Comparison of ENCODE assay signal across 29 mouse cellular contexts in genomic region chr19:10815871-10816270, GRCm38 (mm10). TPM values are rescaled to one million over a fixed set of nuclear protein-coding genes. Genes with fewer than 3 reads are reported as not detected.
DNase-seq lines count a peak whose midpoint lies in the region; ATAC-seq lines count a peak whose summit lies in the region.
"Had no signal": no experiment of that assay in that cellular context is flagged by ENCODE, and none has a peak within 500 bp of the region (broad histone marks: within the 10 kb centered on the region; RNA-seq: fewer than 3 reads in every experiment).

No protein-coding gene starts in this region.

- H3K4me1 ChIP-seq in heart, embryonic 10.5 days, result peaks cover 8% of the 10 kb centered on the region
- H3K4me1 ChIP-seq: hindbrain, embryonic 12.5 days; hindbrain, embryonic 15.5 days had no signal

- H3K4me3 ChIP-seq in heart, embryonic 10.5 days, result no peak overlapping the region
- H3K4me3 ChIP-seq: embryonic facial prominence, embryonic 10.5 days; embryonic facial prominence, embryonic 13.5 days; forebrain, embryonic 10.5 days; heart, adult 2 months; hindbrain, embryonic 12.5 days; hindbrain, embryonic 15.5 days had no signal

- H3K9me3 ChIP-seq in heart, embryonic 10.5 days, result no peaks in the 10 kb centered on the region
- H3K9me3 ChIP-seq: embryonic facial prominence, embryonic 10.5 days; embryonic facial prominence, embryonic 13.5 days; forebrain, embryonic 10.5 days; hindbrain, embryonic 12.5 days; hindbrain, embryonic 15.5 days had no signal

- intact Hi-C loops in gastrocnemius, postnatal 36 days (cut with DNase I), result no loop called here

- H3K27me3 ChIP-seq in heart, embryonic 10.5 days (ENCODE audit: insufficient read depth, poor library complexity, severe bottlenecking), result no peaks in the 10 kb centered on the region
- H3K27me3 ChIP-seq: embryonic facial prominence, embryonic 13.5 days; hindbrain, embryonic 12.5 days; hindbrain, embryonic 15.5 days had no signal

- H3K36me3 ChIP-seq in heart, embryonic 10.5 days, result no peaks in the 10 kb centered on the region
- H3K36me3 ChIP-seq: embryonic facial prominence, embryonic 10.5 days; embryonic facial prominence, embryonic 13.5 days; forebrain, embryonic 10.5 days; hindbrain, embryonic 12.5 days; hindbrain, embryonic 15.5 days had no signal

- peak; percentile 82 for DNase-seq in CD4-positive helper T cell, adult 2 months (ENCODE audit: low read depth, low spot score)
- DNase-seq in T-cell, adult 2 months (ENCODE audit: low spot score), result peak; percentile 46
- no peak for DNase-seq in gastrocnemius, postnatal 36 days
- DNase-seq in heart, embryonic 10.5 days (ENCODE audit: low spot score), result no peak
- DNase-seq in urinary bladder, postnatal 25 days (ENCODE audit: low spot score), result no peak
- DNase-seq: adrenal gland, adult 2 months; adrenal gland, postnatal 14 days; cerebellum, adult 11-12 months; cerebellum, adult 8-10 months; cerebellum, postnatal 10 days; cerebellum, postnatal 36 days; embryo, embryonic 11 days; forebrain, postnatal 0 days; gastrocnemius, postnatal 25 days; heart, adult 2 months; kidney, adult 18-20 months had no signal

- ATAC-seq in inflammation-experienced regulatory T-cells, adult 6 months, result peak; percentile 37
- ATAC-seq: forebrain, embryonic 14.5 days; forebrain, postnatal 0 days; intestine, embryonic 16.5 days had no signal

- WGBS in heart, embryonic 10.5 days, result 78% methylated on average over 6 of the region's 6 CpGs

- no peak overlapping the region for H3K27ac ChIP-seq in heart, embryonic 10.5 days
- H3K27ac ChIP-seq: embryonic facial prominence, embryonic 10.5 days; embryonic facial prominence, embryonic 13.5 days; forebrain, embryonic 10.5 days; heart, adult 2 months; hindbrain, embryonic 12.5 days; hindbrain, embryonic 15.5 days had no signal

RNA-seq across cellular contexts. Expression of gene Cd6, which starts 14.0 kb away (rescaled TPM):
- 100 to 1,000 TPM; 356 to 569 (median 520) TPM for polyA plus RNA-seq in inflammation-experienced regulatory T-cells, adult 6 months (2017; shearing (Covaris generic))
- under 1 TPM in 1 of 2 experiments, not detected in 1; 0.87 TPM for total RNA-seq in gastrocnemius, postnatal 36 days (2021)
- polyA plus RNA-seq in heart, embryonic 10.5 days (2016; fragmentation: Nextera tagmentation; extraction: Ambion mirVana), result 0.06 TPM in 1 of 2 replicates, not detected in the other
- total RNA-seq: adrenal gland, adult 2 months; forebrain, postnatal 0 days; gastrocnemius, adult 8-10 months had no signal
- polyA plus RNA-seq: brain, embryonic 14.5 days; forebrain, embryonic 10.5 days; forebrain, embryonic 14.5 days; heart, embryonic 11.5 days; heart, embryonic 14.5 days; heart, postnatal 0 days; hindbrain, embryonic 12.5 days had no signal

RNA-seq across cellular contexts. Expression of gene Slc15a3, which starts 23.7 kb away (rescaled TPM):
- 10 to 100 TPM in 1 of 3 experiments, 1 to 10 TPM in 2; 3.2 to 16.7 (median 3.3) TPM for polyA plus RNA-seq in inflammation-experienced regulatory T-cells, adult 6 months (2017; shearing (Covaris generic))
- total RNA-seq in gastrocnemius, postnatal 36 days (2021), result under 1 TPM; 0.42 to 0.43 TPM
- 0.16 and 0.22 TPM in 2 replicates for polyA plus RNA-seq in heart, embryonic 10.5 days (2016; fragmentation: Nextera tagmentation; extraction: Ambion mirVana)

RNA-seq across cellular contexts. Expression of gene Tmem132a, which starts 53.9 kb away (rescaled TPM):
- 1 to 10 TPM in 1 of 3 experiments, under 1 TPM in 1, not detected in 1; 0.86 to 1.0 TPM for polyA plus RNA-seq in inflammation-experienced regulatory T-cells, adult 6 months (2017; shearing (Covaris generic))
- total RNA-seq in gastrocnemius, postnatal 36 days (2021), result 1 to 10 TPM; 5.3 to 6.0 TPM
- 63.8 and 77.5 TPM in 2 replicates for polyA plus RNA-seq in heart, embryonic 10.5 days (2016; fragmentation: Nextera tagmentation; extraction: Ambion mirVana)

Comparison
In these comparisons a context has a peak if more than half of its experiments do, and no peak if none do; other contexts are left out.
1. DNase-seq: peak in CD4-positive helper T cell, adult 2 months (single experiment) and T-cell, adult 2 months (single experiment); none in gastrocnemius, postnatal 36 days (0 of 2), heart, embryonic 10.5 days (single experiment) and urinary bladder, postnatal 25 days (single experiment).
2. RNA of gene Cd6, which starts 14.0 kb away (polyA plus RNA-seq): 356 to 569 TPM in inflammation-experienced regulatory T-cells, adult 6 months; 0.06 TPM in heart, embryonic 10.5 days; every median in the first group is over 100 times any median in the second.
3. RNA of gene Tmem132a, which starts 53.9 kb away (polyA plus RNA-seq): 63.8 to 77.5 TPM in heart, embryonic 10.5 days; 0.86 to 1.0 TPM in inflammation-experienced regulatory T-cells, adult 6 months; every median in the first group is over 10 times any median in the second.